Comparison of ENCODE assay signal across 12 mouse cellular contexts in genomic region chr3:132851841-132852728, GRCm38 (mm10).
DNase-seq lines count a peak whose midpoint lies in the region; ATAC-seq lines count a peak whose summit lies in the region.
"Had no signal": no experiment of that assay in that cellular context is flagged by ENCODE, and none has a peak within 500 bp of the region (broad histone marks: within the 10 kb centered on the region; RNA-seq: fewer than 3 reads in every experiment).

No protein-coding gene starts in this region.

- peak overlapping the region; percentile 20; the same call in 1 of the 2 replicates for H3K4me2 ChIP-seq in lung, embryonic 15.5 days
- H3K4me2 ChIP-seq: embryonic facial prominence, embryonic 12.5 days had no signal

- no peaks in the 10 kb centered on the region for H3K27me3 ChIP-seq in lung, embryonic 15.5 days
- H3K27me3 ChIP-seq: embryonic facial prominence, embryonic 12.5 days had no signal

- intact Hi-C loops in gastrocnemius, postnatal 36 days (cut with DNase I): no loop called here

- H3K27ac ChIP-seq in lung, embryonic 15.5 days: peak overlapping the region; percentile 84
- H3K27ac ChIP-seq: embryonic facial prominence, embryonic 12.5 days; stomach, postnatal 0 days had no signal

- H3K4me1 ChIP-seq in lung, embryonic 15.5 days: peaks cover 27% of the 10 kb centered on the region

- WGBS in lung, embryonic 15.5 days: 46% methylated on average over 28 of the region's 28 CpGs

- no peaks in the 10 kb centered on the region for H3K9me3 ChIP-seq in lung, embryonic 15.5 days
- H3K9me3 ChIP-seq: embryonic facial prominence, embryonic 12.5 days had no signal

- DNase-seq in heart, adult 11 months: peak; percentile 82
- DNase-seq in heart, adult 9 months (ENCODE audit: low spot score in 2 of 2): no peak
- peak; percentile 36 to 41 for DNase-seq in right cerebral cortex, postnatal 10 days (ENCODE audit: low spot score in 2 of 2)
- DNase-seq in right cerebral cortex, adult 2 months (ENCODE audit: low spot score in 2 of 2): no peak
- no peak for DNase-seq in spleen, postnatal 10 days (ENCODE audit: low spot score in 2 of 2)
- DNase-seq in thymus, postnatal 14 days: no peak
- DNase-seq in gastrocnemius, postnatal 36 days: no peak
- DNase-seq: kidney, postnatal 14 days had no signal

- H3K36me3 ChIP-seq in lung, embryonic 15.5 days: no peaks in the 10 kb centered on the region
- H3K36me3 ChIP-seq: embryonic facial prominence, embryonic 12.5 days had no signal

- H3K4me3 ChIP-seq in lung, embryonic 15.5 days: no peak overlapping the region
- H3K4me3 ChIP-seq: embryonic facial prominence, embryonic 12.5 days had no signal

- no peak overlapping the region for H3K9ac ChIP-seq in lung, embryonic 15.5 days
- H3K9ac ChIP-seq: embryonic facial prominence, embryonic 12.5 days had no signal

- peak; percentile 94 for ATAC-seq in lung, embryonic 15.5 days (ENCODE audit: borderline replicate concordance, extremely low read depth, low FRiP score, low TSS enrichment)
- ATAC-seq: CD4-positive, CD25-positive, alpha-beta regulatory T cell, adult 4 months had no signal

Comparison
In these comparisons a context has a peak if more than half of its experiments do, and no peak if none do; other contexts are left out.
1. DNase-seq: peak in heart, adult 11 months (single experiment) and right cerebral cortex, postnatal 10 days (2 of 2); none in heart, adult 9 months (0 of 2), right cerebral cortex, adult 2 months (0 of 2), spleen, postnatal 10 days (0 of 2), thymus, postnatal 14 days (single experiment) and gastrocnemius, postnatal 36 days (0 of 2).